Mouse (Mus musculus) macrophage (primary cell): ENCODE measurements around the gene Xpnpep2. TPM values are rescaled to one million over a fixed set of nuclear protein-coding genes. Genes with fewer than 3 reads are reported as not detected.

Experiments
- H3K27ac ChIP-seq: fragments of 350-480 bp; formaldehyde crosslinking; 2 replicates; pipeline ENCODE4 v1.9.0; 2021
- H3K36me3 ChIP-seq: fragments of 350-480 bp; formaldehyde crosslinking; 2 replicates; pipeline ENCODE4 v1.9.0; 2021; ENCODE audit errors: inconsistent target
- H3K4me3 ChIP-seq: fragments of 350-480 bp; formaldehyde crosslinking; 2 replicates; pipeline ENCODE4 v1.9.0; 2021; ENCODE audit errors: inconsistent target
- H3K79me2 ChIP-seq: fragments of 350-480 bp; formaldehyde crosslinking; 2 replicates; pipeline ENCODE4 v1.9.0; 2021; ENCODE audit errors: inconsistent target
- WGBS: methylation state at CpG from one replicate; pipeline ENCODE4 v1.1.7; 2026; ENCODE audit warnings: inconsistent platforms; ENCODE audit not compliant: missing documents; 5-methylcytosine and 5-hydroxymethylcytosine counted together
- polyA plus RNA-seq: library from polyadenylated mRNA; stranded (reverse); fragments of 250-400 nt; gene quantifications from 3 replicates; pipeline ENCODE4 v1.2.4, GENCODE M21; 2018; ENCODE audit warnings: inconsistent platforms

The Xpnpep2 gene
- polyA plus RNA-seq, 1 experiment from 2014 or later = not detected

DNA sequence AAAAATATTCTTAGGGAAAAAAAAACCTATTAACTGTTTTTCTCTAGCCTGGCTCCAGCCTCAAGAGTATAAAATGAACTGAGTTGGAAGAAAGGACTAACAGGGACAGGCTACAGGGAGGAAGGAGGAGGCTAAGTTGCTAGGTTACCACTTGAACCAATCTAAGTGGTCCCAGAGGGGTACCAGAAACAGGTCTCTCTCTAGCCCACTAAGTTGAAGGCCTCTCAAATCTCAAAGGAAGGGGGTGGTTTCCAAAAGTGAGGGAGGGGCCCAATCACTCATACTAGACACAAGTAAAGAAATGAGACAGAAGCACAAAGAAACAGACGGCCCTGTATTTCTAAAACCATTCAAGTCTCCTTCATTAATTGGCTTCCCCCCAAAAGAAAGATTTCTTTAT is 61.4 kb downstream of the Xpnpep2 start:
- WGBS = no CpG with 5 or more reads among the region's 1 CpGs
- H3K4me3 ChIP-seq = no peak overlapping the region
- no peaks in the 10 kb centered on the region for H3K79me2 ChIP-seq
- H3K27ac ChIP-seq = no peak overlapping the region
- H3K36me3 ChIP-seq = no peaks in the 10 kb centered on the region

DNA sequence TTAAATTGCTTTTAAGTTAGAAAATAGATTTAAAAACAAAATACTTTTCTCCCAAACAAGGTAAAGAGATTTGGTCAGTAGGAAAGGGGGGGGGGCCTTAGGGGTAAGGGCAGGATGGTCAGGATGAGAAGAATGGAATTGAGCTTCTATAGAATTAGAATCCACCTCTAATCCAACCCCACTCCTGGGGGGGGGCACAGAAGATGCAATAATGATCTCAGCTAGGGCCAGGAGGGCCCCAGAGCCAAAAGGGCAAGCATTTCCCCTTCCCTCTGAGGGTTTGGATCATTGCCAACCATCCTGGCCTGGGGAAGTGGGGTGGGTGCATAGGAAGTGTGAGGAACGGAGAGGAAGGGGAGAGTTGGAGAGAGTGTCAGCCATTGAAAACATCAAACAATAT is 61.8 kb downstream of the Xpnpep2 start:
- WGBS = 33% methylated on average over 1 of the region's 1 CpGs
- Histone ChIP-seq H3K27ac (no peak overlapping the region), H3K79me2 (no peaks in the 10 kb centered on the region), H3K36me3 (no peaks in the 10 kb centered on the region), H3K4me3 (no peak overlapping the region)

DNA sequence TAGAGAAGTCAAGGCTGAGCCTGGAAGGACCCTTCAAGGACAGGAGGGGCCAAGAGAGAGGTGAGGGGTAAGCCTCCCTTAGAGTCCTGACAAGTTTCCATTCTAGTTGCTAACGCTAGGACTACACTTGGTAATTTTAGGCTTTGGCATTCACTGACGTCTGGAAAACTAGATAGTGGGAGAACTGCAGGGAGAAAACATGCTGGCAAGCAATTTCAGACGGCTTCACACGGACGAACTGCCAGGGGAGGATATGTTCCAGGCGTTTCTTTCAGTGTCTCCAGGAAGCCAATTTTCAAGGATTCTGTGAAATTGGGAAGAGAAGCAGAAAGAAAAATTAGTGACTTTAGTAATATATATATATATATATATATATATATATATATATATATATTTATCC is 73.3 kb downstream of the Xpnpep2 start:
- WGBS = 94% methylated on average over 6 of the region's 6 CpGs
- no peaks in the 10 kb centered on the region for H3K36me3 ChIP-seq
- H3K4me3 ChIP-seq = no peak overlapping the region
- H3K27ac ChIP-seq = no peak overlapping the region
- H3K79me2 ChIP-seq = no peaks in the 10 kb centered on the region

DNA sequence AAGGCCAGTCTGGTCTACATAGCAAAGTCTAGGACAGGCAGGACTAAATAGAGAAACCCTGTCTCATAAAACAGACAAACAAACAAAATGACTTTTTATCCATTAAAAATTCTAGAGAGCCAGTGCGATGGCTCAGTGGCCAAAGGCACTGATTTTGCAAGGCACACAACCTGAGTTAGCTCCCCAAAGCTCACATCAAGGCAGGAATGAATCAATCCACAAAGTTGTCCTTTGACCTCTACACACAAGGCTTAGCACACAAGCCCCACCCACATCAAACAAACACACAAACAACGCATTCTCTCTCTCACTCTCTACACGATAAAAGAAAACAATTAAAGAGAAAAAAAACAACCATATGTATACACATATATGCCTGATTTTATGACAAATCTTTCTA is 76.2 kb downstream of the Xpnpep2 start:
- Histone ChIP-seq H3K79me2 (no peaks in the 10 kb centered on the region), H3K27ac (no peak overlapping the region), H3K4me3 (no peak overlapping the region), H3K36me3 (no peaks in the 10 kb centered on the region)
- 83% methylated on average over 3 of the region's 3 CpGs for WGBS

Other genes starting within 250 kb of the Xpnpep2 start
- not detected in 3 replicates for gene Smarca1, start 215.8 kb upstream of the Xpnpep2 start, polyA plus RNA-seq
- gene Ocrl, start 196.3 kb upstream of the Xpnpep2 start, polyA plus RNA-seq = 19.0 to 21.6 TPM (median 20.6 TPM) in 3 replicates
- 0.51 to 0.64 TPM (median 0.57 TPM) in 3 replicates for gene Apln, start 73.9 kb upstream of the Xpnpep2 start, polyA plus RNA-seq
- 69.0 to 81.4 TPM (median 69.1 TPM) in 3 replicates for gene Sash3, start 37.7 kb downstream of the Xpnpep2 start, polyA plus RNA-seq
- 31.7 to 69.9 TPM (median 45.2 TPM) in 3 replicates for gene Zdhhc9, start 100.2 kb downstream of the Xpnpep2 start, polyA plus RNA-seq
- gene Utp14a, start 148.1 kb downstream of the Xpnpep2 start, polyA plus RNA-seq = 28.6 to 42.0 TPM (median 33.0 TPM) in 3 replicates
- 3.5 to 20.1 TPM (median 3.8 TPM) in 3 replicates for gene Bcorl1, start 232.6 kb downstream of the Xpnpep2 start, polyA plus RNA-seq